Comparison of ENCODE assay signal across 17 mouse cellular contexts in the genomic region with DNA sequence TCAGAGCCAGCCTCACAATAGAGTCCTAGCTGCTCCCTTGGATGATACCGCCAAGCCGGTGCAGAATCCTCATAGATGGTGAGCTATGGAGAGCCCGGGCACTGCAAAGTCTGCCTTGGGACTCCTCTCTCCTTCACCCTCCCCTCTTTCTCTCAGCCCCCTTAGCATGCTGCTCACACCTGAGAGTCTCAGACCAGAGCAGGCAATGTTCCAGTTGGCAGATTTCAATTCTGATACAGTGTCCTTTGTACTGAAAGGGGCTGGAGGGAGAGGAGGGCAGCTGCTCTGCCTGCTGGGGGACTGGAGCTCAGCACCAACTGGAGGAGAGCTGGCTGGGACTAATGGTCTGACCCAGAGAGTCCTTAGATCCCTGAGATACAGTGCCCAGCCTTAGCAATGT.
"Had no signal": no experiment of that assay in that cellular context is flagged by ENCODE, and none has a peak within 500 bp of the region (broad histone marks: within the 10 kb centered on the region; RNA-seq: fewer than 3 reads in every experiment).

No protein-coding gene starts in this region.

- H3K4me1 ChIP-seq: kidney, embryonic 15.5 days; limb, embryonic 12.5 days; limb, embryonic 15.5 days; megakaryocyte, embryonic 14.5 days; midbrain, embryonic 12.5 days had no signal

- H3K4me3 ChIP-seq: kidney, embryonic 15.5 days; limb, embryonic 12.5 days; limb, embryonic 15.5 days; megakaryocyte, embryonic 14.5 days; midbrain, embryonic 12.5 days had no signal

- H3K27ac ChIP-seq: kidney, embryonic 15.5 days; limb, embryonic 12.5 days; limb, embryonic 15.5 days; liver, embryonic 14.5 days; macrophage; midbrain, embryonic 12.5 days had no signal

- H3K4me2 ChIP-seq: kidney, embryonic 15.5 days; limb, embryonic 12.5 days; limb, embryonic 15.5 days; liver, embryonic 11.5 days; lung, embryonic 14.5 days; midbrain, embryonic 12.5 days had no signal

- DNase-seq: kidney, adult 8-10 months; kidney, postnatal 10 days; kidney, postnatal 4 days; left cerebral cortex, postnatal 4 days; liver, postnatal 0 days; lung, embryonic 14.5 days; thymus, adult 18-20 months; thymus, postnatal 36 days had no signal

- ATAC-seq: liver, postnatal 0 days; lung, postnatal 0 days had no signal

- H3K9ac ChIP-seq: kidney, embryonic 15.5 days; limb, embryonic 12.5 days; limb, embryonic 15.5 days; liver, embryonic 14.5 days; liver, postnatal 0 days; lung, embryonic 14.5 days; midbrain, embryonic 12.5 days had no signal

- H3K9me3 ChIP-seq: kidney, embryonic 15.5 days; limb, embryonic 12.5 days; limb, embryonic 15.5 days; midbrain, embryonic 12.5 days had no signal

- H3K27me3 ChIP-seq: kidney, embryonic 15.5 days; limb, embryonic 12.5 days; limb, embryonic 15.5 days; megakaryocyte, embryonic 14.5 days; midbrain, embryonic 12.5 days had no signal

- H3K36me3 ChIP-seq: kidney, embryonic 15.5 days; limb, embryonic 12.5 days; limb, embryonic 15.5 days; midbrain, embryonic 12.5 days had no signal
